Mouse (Mus musculus): ENCODE data around the gene Ppp2r5c.

DNA sequence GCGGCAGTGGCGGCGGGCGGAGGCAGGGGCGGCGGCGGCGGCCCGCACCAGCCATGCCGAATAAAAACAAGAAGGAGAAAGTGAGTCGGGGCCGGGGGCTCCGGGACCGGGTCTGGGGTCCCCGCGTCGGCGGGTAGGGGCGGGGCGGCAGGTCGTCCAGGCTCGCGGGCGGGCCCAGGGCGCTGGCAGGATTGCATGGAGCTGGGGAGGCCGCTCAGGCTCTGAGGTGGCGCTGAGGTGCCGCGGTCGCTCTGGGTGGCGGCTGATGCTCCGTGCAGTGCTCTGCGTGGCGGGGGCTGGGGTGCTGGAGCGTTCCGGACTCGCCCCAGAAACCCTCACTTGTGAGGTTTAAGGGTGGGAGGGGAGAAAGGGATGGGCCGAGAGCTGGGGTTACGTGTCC lies 386 bp downstream of the Ppp2r5c start:
- TF ChIP-seq FLI1 (IDR thresholded peaks at IDR 0.05; ENCODE audit: low read length): no peak
- TF ChIP-seq GATA1 (IDR thresholded peaks at IDR 0.05; ENCODE audit: borderline replicate concordance, low read length): no peak
